Mouse (Mus musculus): ENCODE measurements around the gene Vmn2r92. TPM values are rescaled to one million over a fixed set of nuclear protein-coding genes. Genes with fewer than 3 reads are reported as not detected.
"Not testable (repeated sequence)": the region's sequence is repeated elsewhere in the genome, so short reads cannot be mapped to it uniquely, and the experiment has no call there.

Vmn2r92 gene
- not detected for total RNA-seq (2021)
- long read RNA-seq, experiment 1 = 0 reads
- long read RNA-seq, experiment 2 = 0 reads

GRCm38 (mm10) chr17:18151587-18151986 lies at the start of gene Vmn2r92:
Gene Vmn2r92 (plus strand): TSS chr17:18151887.
- not testable (repeated sequence) for DNase-seq (ENCODE audit: low spot score)

- DNase-seq (ENCODE audit: low spot score) = not testable (repeated sequence)
Observed at GRCm38 (mm10) chr17:18102265-18102664, 49.4 kb upstream of the Vmn2r92 start.

- not testable (repeated sequence) for DNase-seq (ENCODE audit: low spot score)
Observed at GRCm38 (mm10) chr17:18161194-18161593, 9.5 kb downstream of the Vmn2r92 start.

GRCm38 (mm10) chr17:18189732-18190131 lies 38.0 kb downstream of the Vmn2r92 start:
- DNase-seq (ENCODE audit: low spot score) = no peak

GRCm38 (mm10) chr17:18221300-18221699 lies 69.6 kb downstream of the Vmn2r92 start:
- no peak for DNase-seq (ENCODE audit: low spot score)

- DNase-seq (ENCODE audit: low spot score) = no peak
Observed at GRCm38 (mm10) chr17:18231996-18232395, 80.3 kb downstream of the Vmn2r92 start.

GRCm38 (mm10) chr17:18236931-18237330 lies 85.2 kb downstream of the Vmn2r92 start:
- no peak for DNase-seq (ENCODE audit: low spot score)

Other genes with a start within 250 kb of the Vmn2r92 start
- not detected for gene Fpr-rs4, start 130.2 kb upstream of the Vmn2r92 start, total RNA-seq (2021)
- not detected for gene Vmn2r124, start 102.5 kb upstream of the Vmn2r92 start, total RNA-seq (2021)
- not detected for gene Vmn2r91, start 66.9 kb upstream of the Vmn2r92 start, total RNA-seq (2021)
- not detected for gene Vmn2r94, start 125.9 kb downstream of the Vmn2r92 start, total RNA-seq (2021)
- not detected for gene Vmn2r93, start 146.2 kb downstream of the Vmn2r92 start, total RNA-seq (2021)

All from gastrocnemius, adult 18-20 months (tissue).